Mouse (Mus musculus) stomach, embryonic 15.5 days (tissue): ENCODE measurements around the gene Hoxd13. TPM values are rescaled to one million over a fixed set of nuclear protein-coding genes. Genes with fewer than 3 reads are reported as not detected.

ENCODE experiments used
- microRNA-seq: library from miRNA; unstranded; fragments of <30 nt; microRNA quantifications from one replicate; pipeline ENCODE4, GENCODE M21; 2016
- polyA plus RNA-seq: library from polyadenylated mRNA; unstranded; fragments of >200 nt; fragmentation: Nextera tagmentation; extraction: Ambion mirVana; gene quantifications from 2 replicates; pipeline ENCODE4 v1.2.1, GENCODE M21; 2015

Hoxd13 gene
- polyA plus RNA-seq, 1 experiment from 2014 or later = not detected

Small RNA genes within 50 kb of the gene (microRNA-seq; reads per million reads assigned to microRNA genes)
- gene Gm44463 = not detected

Other genes with a start within 250 kb of the Hoxd13 start
- gene Lnpk, start 88.9 kb upstream of the Hoxd13 start, polyA plus RNA-seq = 20.0 and 20.9 TPM in 2 replicates
- gene Evx2, start 8.8 kb upstream of the Hoxd13 start, polyA plus RNA-seq = not detected in 2 replicates
- gene Hoxd12, start 6.7 kb downstream of the Hoxd13 start, polyA plus RNA-seq = 0.18 TPM in 1 of 2 replicates, not detected in the other
- gene Hoxd11, start 11.2 kb downstream of the Hoxd13 start, polyA plus RNA-seq = 0.90 TPM in 1 of 2 replicates, not detected in the other
- gene Hoxd10, start 23.6 kb downstream of the Hoxd13 start, polyA plus RNA-seq = 0.09 and 2.4 TPM in 2 replicates
- 0.61 and 1.3 TPM in 2 replicates for gene Hoxd9, start 29.4 kb downstream of the Hoxd13 start, polyA plus RNA-seq
- 1.9 and 3.2 TPM in 2 replicates for gene Hoxd8, start 36.3 kb downstream of the Hoxd13 start, polyA plus RNA-seq
- gene Hoxd3, start 43.6 kb downstream of the Hoxd13 start, polyA plus RNA-seq = 14.4 and 15.8 TPM in 2 replicates
- gene Hoxd4, start 43.6 kb downstream of the Hoxd13 start, polyA plus RNA-seq = 0.53 and 0.92 TPM in 2 replicates
- gene Gm28230, start 58.4 kb downstream of the Hoxd13 start, polyA plus RNA-seq = not detected in 2 replicates
- gene Hoxd1, start 94.7 kb downstream of the Hoxd13 start, polyA plus RNA-seq = 0.13 TPM in 2 replicates
- 92.5 and 107 TPM in 2 replicates for gene Mtx2, start 157.5 kb downstream of the Hoxd13 start, polyA plus RNA-seq